In the genomic region with DNA sequence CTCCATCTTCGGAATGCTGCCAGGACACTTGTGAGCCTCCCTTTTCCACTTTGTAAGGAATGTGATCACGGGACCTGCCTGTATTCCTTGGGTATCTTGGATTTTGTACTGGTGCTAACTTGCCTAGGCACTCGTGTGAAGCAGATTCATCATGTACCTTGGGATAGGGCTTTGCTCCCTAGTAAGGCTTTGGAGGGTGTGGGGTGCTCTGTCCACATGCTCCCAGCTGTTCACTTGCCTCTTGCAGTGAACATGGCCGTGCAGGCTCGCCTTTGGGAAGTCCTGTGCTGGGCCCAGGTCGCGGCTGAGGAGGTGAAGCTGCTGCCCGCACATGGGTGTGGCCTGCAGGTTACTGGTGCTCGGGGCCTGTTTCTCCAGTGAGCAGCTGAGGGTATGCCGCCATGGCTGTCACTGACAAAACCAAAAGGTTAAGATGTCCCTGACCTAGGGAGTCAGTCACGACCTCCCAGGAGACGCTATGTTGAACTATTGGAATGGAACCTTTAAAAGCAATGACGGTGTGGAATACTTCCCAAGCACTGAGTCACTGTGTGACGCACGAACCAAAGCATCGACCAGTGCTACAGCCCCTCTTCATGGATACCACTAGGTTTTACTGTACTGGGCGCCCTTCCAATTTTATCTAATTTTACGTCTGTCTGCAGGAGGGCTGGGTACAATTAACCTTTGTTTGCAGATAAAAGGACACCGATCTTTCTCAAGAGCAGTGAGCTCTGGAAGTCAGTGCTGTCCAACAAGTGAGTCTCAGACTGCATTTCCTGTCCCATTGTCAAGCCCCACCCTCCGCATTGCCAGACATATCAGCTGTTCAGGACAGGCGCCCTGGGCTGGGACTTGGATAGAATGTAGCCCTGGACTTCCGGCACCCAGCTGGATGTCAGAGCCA, we compare ENCODE assay signal across 1 mouse cellular context.
TF ChIP-seq lines count a peak whose summit lies in the region.

No protein-coding gene starts in this region.

TF ChIP-seq in myocyte, 11 proteins besides CTCF, POLR2A, EP300 and RAD21 (continued from another document):
- TF ChIP-seq TCF3 (IDR thresholded peaks at IDR 0.05; ENCODE audit: insufficient read length, low read depth) (no peak), MYOD1 (IDR thresholded peaks at IDR 0.05; ENCODE audit: control insufficient read depth in 1 of 3, insufficient read length in 2 of 3, low read depth in 2 of 3) (peak; percentile 31 to 71 (median 42))
